Mouse (Mus musculus): ENCODE results near the gene Fgb.
A peak's percentile ranks its signal among the peaks of the same experiment; 100 is the strongest.

Fgb gene

DNA sequence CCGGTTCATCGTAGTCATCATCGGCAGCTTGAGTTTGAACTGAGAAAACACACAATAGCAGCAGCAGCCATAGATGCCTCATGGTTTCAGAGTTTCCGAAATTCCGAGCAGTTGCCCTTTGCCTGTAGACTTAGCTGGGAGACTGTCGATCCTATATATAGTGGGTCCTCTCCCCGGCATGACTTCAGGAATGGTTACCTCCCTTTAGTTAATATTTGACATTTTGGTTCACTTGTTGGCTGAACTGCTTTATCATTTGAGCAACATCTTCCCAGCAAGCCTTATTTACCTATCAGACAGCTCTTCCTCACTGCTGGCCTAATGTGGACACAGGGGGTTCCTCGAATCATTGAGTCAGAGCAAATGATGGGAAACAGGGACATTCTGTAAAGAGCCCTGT is at the start of gene Fgb:
TSS of gene Fgb (minus strand) at position 184 of the 400 bp plus-strand sequence.
- no peak for DNase-seq (ENCODE audit: extremely low spot score)

DNA sequence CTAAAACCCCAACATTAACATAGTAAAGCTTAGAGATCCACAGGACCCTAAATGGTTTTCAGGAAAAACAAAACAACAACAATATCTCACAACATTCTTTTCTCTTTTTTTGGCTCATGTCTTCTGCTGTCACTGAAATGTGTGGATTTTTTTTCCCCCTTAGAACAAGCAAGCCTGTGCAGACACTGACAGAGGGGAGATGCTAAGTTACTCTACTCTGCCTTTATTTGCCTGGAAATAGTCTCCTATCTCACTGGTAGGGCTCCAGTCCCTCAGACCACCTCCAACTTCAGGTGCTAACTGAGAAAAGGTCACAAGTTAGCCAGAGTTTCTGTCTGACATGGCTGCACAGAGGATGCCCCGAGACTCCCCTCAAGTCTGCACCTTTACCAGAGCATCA is 49.5 kb upstream of the Fgb start:
- no peak for DNase-seq (ENCODE audit: extremely low spot score)

DNA sequence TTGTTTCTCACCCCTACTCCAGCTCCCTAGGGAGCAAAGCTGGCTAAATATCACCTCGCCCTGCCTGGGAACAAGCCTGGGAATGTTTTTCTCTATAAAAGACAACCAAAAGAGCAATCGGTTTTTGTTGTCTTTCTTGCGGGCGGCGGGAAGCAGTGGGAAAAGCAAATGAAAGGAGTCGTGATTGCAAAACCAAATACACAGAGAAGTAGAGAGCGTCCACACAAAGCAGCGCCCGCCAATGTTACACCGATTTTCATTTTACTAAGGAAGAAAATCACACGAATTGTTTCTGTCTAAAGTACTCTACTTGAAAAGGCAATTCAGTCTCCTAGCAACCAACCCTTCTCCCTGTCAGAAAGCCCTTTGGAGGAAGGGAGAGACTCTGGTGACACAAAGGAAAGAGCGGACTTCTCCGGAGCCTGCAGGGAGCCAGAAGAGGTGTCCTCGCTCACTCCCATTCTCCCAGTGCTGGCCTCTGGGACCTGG is 48.9 kb upstream of the Fgb start:
- DNase-seq (ENCODE audit: extremely low spot score): peak; percentile 56

DNA sequence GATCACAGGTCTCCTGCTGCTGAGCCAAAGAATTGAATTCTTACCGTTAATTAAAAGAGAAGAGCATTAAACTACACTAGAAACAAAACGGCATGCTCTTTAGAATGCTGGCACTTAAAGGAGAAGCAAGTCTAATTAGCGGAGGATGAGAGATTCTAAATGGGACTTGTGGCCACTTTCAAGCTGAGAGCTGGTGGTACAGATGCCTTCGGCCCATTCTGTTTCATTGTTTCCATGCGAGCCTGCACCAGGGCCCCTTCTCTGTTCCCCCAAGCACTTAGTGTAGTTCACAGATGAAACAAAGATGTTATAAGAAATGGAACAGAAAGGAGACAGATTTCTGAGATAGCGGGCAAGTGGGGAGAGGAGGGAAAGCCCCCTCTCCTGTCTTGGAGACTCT is 47.9 kb upstream of the Fgb start:
- no peak for DNase-seq (ENCODE audit: extremely low spot score)

DNA sequence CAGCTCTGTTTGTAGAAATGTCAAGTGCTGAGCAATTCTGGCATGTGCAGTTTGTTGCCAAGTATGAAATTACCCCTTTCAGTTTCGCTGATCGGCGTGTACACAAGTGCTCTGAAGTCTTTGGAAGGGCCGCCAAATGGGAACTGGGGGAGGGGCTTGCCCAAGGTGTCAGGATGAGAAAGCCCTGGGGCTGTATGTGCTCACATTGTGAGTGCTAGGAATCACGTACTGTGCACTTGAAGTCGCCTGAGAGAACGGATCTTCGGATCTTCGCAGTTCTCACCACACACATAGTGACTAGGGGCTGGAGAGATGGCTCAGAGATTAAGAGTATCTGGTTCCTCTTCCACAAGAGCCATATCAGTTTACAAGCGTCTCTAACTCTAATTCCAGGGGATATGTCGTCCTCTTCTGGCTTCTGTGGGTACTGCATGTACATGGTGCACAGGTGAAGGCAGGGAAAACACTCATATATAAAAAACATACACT is 30.9 kb upstream of the Fgb start:
- DNase-seq (ENCODE audit: extremely low spot score): peak; percentile 75

DNA sequence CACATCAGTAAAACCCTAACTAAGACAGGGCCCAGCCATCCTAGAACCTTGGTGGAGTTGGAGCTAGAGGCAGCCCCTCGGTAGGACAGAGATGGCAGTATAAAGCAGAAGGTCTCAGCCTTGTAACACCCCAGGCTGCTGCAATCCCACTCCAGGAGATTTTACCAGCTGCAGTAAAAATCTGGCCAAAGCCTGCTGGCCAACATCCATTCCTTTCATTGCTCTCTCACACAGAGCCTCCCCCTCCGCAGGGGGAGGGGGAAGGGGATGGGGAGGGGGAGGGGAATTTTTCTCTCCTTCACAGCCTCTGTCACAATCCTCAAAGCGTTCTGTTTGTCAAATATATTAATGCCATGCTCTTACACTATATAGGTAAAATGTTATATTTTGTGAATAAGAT is 26.9 kb upstream of the Fgb start:
- DNase-seq (ENCODE audit: extremely low spot score): peak; percentile 13

DNA sequence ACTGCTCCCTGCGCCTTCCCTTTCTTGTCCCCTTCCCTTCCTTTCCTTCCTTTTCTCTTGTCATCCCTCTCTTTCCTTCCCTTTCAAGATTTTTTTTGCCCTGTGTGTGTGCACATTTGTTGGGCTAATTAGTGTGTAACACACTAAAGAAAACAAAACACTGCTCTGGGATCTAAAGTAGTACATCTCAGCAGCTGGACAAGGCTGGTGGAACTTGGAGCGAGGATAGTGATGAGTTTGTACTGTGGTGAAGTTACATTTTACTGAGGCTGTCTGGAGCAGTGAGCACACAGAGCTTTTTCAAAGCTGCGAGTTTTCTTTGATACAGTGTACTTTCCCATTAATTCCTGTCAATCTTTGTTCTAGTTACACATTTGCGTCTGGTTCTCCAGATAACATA is 20.6 kb upstream of the Fgb start:
- no peak for DNase-seq (ENCODE audit: extremely low spot score)

DNA sequence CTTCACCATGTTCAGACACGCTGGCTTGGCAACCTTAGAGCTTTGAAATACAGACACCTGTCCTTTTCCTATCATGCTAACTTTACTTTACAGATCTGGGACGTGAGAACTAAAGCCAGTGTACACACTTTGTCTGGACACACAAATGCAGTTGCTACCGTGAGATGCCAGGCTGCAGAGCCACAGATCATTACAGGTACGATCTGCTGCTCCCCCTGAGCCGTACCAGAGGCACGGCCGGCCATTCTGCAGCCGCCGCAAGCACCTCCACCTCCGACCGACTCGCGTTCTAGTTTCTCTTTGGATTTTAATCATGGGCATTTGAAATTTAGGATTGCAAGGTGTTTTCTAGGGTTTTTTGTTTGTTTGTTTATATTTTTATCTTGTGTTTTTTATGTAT is 19.2 kb upstream of the Fgb start:
- DNase-seq (ENCODE audit: extremely low spot score): no peak

DNA sequence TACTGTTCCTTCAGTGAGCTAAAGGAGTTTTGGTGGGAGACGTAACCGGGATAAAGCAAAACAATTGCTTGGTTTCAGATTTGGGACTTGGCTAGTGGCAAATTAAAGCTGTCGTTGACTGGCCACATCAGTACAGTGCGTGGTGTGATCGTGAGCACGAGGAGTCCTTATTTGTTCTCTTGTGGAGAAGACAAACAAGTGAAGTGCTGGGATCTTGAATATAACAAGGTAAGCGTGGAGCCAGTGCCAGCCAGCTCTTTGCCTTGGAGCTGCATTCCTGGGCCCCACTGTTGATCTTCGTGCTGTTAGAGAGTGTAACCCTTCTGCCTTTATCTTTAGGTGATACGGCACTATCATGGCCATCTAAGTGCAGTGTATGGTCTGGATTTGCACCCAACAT is 18.3 kb upstream of the Fgb start:
- no peak for DNase-seq (ENCODE audit: extremely low spot score)

DNA sequence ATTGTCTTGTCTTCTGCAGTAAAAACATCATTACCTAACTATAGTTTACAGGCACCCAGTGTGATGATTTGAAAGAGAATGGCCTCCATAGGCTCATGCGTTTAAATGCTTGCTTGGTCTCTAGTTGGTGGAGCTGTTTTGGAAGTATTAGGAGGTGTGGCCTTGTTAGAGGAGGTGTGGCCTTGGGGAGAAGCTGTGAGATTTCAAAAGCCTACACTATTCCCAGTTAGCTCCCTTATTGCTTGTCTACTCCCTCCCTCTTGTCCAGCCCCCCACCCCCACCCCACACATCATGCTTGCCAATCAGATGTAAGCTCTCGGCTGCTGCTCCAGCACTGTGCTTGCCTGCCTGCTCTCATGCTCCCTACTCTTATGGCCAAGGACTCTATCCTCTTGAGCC is 7.4 kb upstream of the Fgb start:
- DNase-seq (ENCODE audit: extremely low spot score): no peak

DNA sequence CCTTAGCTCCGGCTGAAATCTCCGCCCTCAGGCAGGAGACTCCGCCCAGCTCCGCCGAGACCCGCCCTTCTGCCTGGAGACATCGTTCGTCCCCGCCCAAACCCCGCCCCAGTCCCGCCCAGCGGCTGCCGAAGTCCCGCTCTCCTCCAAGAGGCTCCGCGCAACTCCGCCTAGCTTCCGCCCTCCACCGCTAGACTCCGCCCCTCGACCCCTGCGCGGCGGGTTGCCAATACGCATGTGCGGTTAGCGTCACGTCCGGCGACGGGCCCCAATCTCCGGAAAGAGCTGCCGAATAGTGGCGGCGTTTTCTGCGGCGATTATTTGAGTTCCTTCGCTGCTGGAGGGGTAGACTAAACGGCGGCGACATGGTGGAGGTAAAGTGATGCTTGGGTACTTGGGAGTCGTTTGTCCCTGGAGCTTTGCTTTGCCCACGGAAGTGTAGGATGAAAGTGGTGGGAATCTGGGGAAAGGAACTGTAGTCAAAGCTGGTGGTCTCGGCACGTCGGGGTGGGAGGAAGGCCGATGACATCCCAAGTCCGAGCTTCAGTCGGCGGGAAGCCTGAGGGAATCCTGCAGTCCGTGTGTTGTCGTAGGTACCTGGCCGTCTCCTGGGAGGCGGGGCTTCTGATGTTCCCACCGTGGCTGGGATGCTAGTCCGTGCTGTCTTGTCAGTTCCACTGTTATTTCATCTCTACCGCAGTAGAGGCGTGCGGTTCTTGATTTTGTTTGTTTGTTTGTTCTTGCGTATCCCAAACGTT is 5.8 kb upstream of the Fgb start, which contains the start of gene Plrg1:
TSS of gene Plrg1 (plus strand) at position 242 of the 758 bp plus-strand sequence.
- DNase-seq (ENCODE audit: extremely low spot score): peak; percentile 98

DNA sequence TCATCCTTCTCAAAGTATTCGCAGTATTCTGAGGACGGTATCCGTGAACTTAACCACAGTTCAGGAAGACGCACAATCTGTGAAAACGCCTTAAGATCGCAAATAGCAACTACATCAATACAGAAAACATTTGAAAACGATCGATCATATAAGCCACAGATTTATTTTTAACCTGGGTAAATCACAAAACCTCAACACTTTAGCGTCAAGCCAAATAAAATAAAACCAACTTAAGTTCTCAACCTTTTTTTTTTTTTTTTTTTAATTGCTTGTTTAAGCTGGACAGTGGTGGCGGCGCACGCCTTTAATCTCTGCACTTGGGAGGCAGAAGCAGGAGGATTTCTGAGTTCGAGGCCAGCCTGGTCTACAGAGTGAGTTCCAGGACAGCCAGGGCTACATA is 5.1 kb upstream of the Fgb start:
- peak; percentile 25 for DNase-seq (ENCODE audit: extremely low spot score)

DNA sequence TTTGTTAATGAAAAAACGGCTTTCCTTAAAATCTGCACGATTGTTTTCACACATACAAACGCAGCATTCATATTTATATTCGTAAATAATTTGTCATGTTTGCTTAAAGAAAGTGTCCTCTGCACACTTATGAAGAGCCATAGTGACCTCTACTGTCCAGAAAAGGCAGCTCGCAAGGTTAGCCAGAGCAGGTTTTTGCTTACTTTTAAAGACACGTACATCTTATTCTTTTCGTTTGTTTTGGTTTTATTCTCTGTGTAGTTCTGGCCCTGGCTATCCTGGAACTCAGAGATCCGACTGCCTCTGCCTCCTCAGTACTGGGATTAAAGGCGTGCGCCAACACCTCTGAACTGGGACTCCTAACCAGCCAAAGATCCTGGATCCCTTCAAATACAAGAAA is 4.1 kb upstream of the Fgb start:
- DNase-seq (ENCODE audit: extremely low spot score): peak; percentile 34

DNA sequence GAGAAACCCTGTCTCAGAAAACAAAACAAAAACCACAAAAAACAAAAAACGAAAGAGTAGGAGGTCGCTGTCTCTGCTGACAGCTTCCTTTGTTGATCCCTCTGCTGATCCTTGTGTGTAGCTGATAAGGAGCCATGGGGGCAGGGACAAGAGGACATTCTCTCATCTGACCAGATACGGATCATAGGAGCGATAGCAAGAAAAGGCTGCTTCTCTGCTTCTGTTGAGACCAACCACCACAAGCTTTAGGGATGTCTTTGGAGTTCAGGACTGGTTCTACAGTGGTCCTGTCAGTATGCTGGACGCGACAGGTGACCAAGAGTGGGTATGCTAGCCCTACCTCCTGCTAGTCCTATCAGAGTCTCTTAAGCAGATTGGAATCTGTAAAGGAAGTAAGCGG is 3.5 kb upstream of the Fgb start:
- DNase-seq (ENCODE audit: extremely low spot score): no peak

DNA sequence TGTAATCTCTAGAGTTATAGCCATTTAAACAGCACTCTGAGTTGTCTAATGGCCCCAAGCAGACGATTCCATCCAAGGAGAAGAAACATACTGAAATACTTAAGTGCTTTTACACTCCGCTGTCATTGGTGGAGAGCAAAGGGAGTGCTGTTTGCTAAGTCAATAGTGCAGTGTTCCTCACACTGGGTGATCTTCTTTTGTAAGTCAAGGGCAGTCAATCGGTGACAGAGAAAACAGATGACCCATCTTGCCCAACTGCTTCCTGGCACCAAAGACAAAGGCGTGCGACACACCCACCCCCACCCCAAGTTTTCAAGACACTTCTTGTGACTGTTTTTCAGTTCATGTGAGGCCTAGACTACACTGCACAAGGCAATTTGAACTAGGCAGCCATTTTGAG is 2.4 kb upstream of the Fgb start:
- no peak for DNase-seq (ENCODE audit: extremely low spot score)

DNA sequence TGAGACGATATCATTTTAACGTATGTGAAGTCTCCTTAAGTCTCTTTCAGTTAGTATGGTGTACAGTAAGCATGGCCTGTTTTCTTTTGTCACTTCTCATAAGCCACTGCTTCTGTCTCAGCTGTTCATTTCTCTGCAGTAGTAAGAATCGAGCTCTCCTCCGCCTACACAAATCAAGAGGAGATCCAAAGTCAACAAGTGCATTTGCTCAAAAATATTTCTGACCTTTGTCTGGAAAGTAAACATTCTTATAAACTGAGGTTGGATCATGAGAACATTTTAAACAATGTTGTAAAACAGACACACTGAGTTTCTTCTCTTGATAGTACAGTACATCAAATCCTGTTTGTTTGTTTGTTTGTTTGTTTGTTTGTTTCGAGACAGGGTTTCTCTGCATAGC is 998 bp upstream of the Fgb start:
- no peak for DNase-seq (ENCODE audit: extremely low spot score)

DNA sequence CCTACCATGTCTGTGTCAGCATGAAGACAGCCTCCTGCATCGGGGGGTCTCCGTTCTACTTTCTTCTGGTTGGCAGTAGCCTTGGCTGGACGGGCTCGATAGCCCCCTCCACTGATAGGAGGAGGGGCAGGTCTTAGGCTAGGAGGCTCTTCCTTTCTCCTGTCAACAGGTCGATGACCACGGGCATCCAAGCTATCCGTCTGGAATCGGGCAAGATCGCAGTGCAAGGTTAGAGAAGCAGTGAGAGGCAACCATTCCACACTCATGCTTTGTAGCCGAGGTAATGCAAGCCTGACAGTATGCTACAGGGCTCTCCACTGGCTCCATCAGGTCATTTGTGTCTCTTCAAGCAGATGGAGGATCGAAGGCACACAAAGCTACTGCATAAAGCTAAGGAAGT is 3.0 kb downstream of the Fgb start:
- no peak for DNase-seq (ENCODE audit: extremely low spot score)

DNA sequence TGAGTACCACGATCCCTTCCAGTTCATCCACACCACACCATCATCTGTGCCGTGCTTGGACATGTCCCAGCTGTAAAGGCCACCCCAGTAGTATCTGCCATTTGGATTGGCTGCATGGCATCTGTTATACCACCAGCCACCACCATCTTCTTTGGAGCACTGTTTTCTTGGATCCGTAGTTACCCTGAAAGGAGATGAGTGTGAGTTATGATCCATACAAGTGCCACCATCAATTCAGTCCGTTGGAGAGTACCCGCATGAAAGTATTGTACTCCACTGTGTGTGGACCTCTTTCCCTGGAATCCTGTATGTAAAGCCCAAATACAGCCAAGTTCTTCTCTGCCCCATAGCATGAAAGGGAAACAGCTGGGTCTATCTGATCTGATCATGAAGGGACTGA is 7.2 kb downstream of the Fgb start:
- no peak for DNase-seq (ENCODE audit: extremely low spot score)

DNA sequence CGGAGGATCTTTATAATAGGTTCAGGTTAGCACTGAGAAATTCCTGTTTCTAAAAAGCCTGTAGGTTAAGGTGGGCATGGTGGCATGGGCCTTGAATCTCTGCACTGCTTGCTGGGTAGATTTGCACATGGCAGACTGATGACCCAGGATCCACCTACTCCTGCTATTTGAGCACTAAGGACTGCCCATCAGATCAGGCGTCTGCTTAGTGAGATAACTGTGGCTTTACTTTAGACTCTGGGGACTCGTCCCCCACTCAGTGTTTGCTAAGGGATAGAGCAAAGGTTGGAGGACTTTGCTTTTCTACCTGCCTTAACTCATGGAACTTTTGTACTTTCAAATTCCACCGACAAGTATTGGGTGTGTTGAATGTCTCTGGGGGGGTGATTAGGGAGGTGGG is 10.0 kb downstream of the Fgb start:
- no peak for DNase-seq (ENCODE audit: extremely low spot score)

DNA sequence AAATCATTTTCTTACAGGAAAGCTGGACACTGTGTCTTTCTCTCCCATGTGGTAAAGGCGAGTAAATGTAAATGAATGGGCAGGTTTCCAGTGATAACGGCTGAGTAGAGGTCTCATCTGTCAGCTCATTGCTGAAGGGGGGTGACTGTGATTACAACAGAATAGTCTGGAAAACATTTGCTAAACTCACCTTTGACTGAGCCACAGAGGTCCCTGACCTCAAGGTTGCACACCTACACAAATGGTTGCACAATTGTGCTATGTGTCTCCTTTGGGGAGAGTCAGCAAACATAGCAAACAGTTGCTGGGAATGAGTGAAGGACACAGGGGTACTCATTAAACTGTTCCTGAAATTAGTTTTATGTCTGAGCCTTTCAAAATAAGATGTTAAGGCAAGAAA is 10.8 kb downstream of the Fgb start:
- no peak for DNase-seq (ENCODE audit: extremely low spot score)

DNA sequence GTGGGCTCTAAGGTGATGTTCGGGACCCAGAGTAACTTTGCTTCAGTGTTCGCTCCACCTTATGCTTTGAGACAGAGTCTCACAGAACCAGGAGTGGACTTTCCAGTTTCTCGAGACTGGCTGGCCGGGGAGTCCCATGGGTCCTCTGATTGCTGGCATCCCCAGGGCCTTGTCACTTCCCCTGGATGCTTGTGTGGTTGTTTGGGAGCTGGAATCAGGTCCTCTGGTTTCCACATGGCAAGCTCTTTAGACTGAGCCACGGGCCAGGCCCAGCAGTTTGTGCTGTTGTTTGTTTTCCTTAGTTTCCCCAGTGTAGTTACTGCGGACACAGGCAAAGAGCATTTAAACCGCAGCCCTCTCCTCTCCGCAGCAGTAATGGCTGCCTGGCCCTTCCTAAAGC is 15.9 kb downstream of the Fgb start:
- no peak for DNase-seq (ENCODE audit: extremely low spot score)

DNA sequence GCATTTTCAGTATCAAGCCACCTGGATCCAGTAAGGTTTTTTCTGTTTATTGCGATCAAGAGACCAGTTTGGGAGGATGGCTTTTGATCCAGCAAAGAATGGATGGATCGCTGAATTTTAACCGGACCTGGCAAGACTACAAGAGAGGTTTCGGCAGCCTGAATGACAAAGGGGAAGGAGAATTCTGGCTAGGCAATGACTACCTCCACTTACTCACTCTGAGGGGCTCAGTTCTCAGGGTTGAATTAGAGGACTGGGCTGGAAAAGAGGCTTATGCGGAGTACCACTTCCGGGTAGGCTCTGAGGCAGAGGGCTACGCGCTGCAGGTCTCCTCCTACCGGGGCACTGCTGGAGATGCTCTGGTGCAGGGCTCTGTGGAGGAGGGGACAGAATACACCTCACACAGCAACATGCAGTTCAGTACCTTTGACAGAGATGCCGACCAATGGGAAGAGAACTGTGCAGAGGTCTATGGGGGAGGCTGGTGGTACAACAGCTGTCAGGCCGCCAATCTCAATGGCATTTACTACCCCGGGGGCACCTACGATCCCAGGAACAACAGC is 16.8 kb downstream of the Fgb start:
- no peak for DNase-seq (ENCODE audit: extremely low spot score)

DNA sequence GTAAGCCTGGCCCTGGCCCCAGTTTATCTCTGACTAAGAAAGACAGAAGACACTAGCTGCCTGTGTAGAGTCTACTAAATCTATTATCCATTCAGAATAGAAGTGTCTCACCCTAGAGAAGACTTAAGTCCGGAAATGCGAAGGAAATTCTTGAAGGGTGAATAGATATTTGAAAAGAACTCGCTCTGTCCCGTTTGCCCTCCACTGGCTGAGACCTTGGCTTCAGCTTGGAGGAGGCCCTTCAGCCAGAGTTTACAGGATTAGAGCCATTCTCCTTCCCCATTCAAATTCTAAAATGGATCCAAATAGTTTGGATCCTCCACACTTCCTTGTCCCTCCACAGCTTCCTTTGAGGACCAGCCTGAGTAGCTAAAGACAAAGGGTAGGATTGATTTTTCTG is 19.3 kb downstream of the Fgb start:
- no peak for DNase-seq (ENCODE audit: extremely low spot score)
